Mouse (Mus musculus) neural tube, embryonic 14.5 days (tissue): Measurements from ENCODE around the gene Abr. TPM values are rescaled to one million over a fixed set of nuclear protein-coding genes. Genes with fewer than 3 reads are reported as not detected.
A peak's percentile ranks its signal among the peaks of the same experiment; 100 is the strongest.

ENCODE experiments used
- ATAC-seq: fragments of 200-750 bp; cut with Nextera tagmentation; 2 replicates; pipeline ENCODE4 v1.8.0; 2017; ENCODE audit warnings: low read depth, mild to moderate bottlenecking, moderate TSS enrichment, moderate library complexity
- H3K27ac ChIP-seq: fragments of 300-500 bp; sonication (generic); 2 replicates; pipeline ENCODE4 v1.5.1; 2014; ENCODE audit warnings: low read depth, mild to moderate bottlenecking, control low read depth, low read length, moderate library complexity, mixed read lengths
- H3K27me3 ChIP-seq: fragments of 300-500 bp; sonication (generic); 2 replicates; pipeline ENCODE4 v1.6.1; 2014; ENCODE audit warnings: low read length; ENCODE audit not compliant: control insufficient read depth, insufficient read depth
- H3K36me3 ChIP-seq: fragments of 300-500 bp; sonication (generic); 2 replicates; pipeline ENCODE4 v1.6.1; 2014; ENCODE audit warnings: low read length, mixed read lengths; ENCODE audit not compliant: control insufficient read depth, insufficient read depth
- H3K4me1 ChIP-seq: fragments of 300-500 bp; sonication (generic); 2 replicates; pipeline ENCODE4 v1.6.1; 2014; ENCODE audit warnings: low read length; ENCODE audit not compliant: control insufficient read depth, insufficient read depth
- H3K4me2 ChIP-seq: fragments of 300-500 bp; sonication (generic); 2 replicates; pipeline ENCODE4 v1.6.1; 2014; ENCODE audit warnings: mild to moderate bottlenecking, low read depth, low read length, control low read depth
- H3K4me3 ChIP-seq: fragments of 300-500 bp; sonication (generic); 2 replicates; pipeline ENCODE4 v1.5.1; 2014; ENCODE audit warnings: low read depth, low read length, control low read depth, mixed read lengths
- H3K9ac ChIP-seq: fragments of 300-500 bp; sonication (generic); replicated peaks from 2 replicates; pipeline ENCODE4 v1.6.1; 2014; ENCODE audit warnings: low read depth, mild to moderate bottlenecking, control low read depth, low read length, mixed read lengths
- H3K9me3 ChIP-seq: fragments of 300-500 bp; sonication (generic); 2 replicates; pipeline ENCODE4 v1.6.1; 2016; ENCODE audit warnings: low read length; ENCODE audit not compliant: control insufficient read depth
- WGBS: fragments of 180-500 bp; shearing (Covaris S2); extraction: QIAGEN DNeasy Blood & Tissue Kit; methylation state at CpG from one replicate; pipeline ENCODE4 v1.1.7; 2014; 5-methylcytosine and 5-hydroxymethylcytosine counted together
- polyA plus RNA-seq: library from polyadenylated mRNA; unstranded; fragments of >200 nt; fragmentation: Nextera tagmentation; extraction: Ambion mirVana; gene quantifications from 2 replicates; pipeline ENCODE4 v1.2.1, GENCODE M21; 2014

Gene Abr
- polyA plus RNA-seq, 1 experiment from 2014 or later: 99.2 TPM

DNA sequence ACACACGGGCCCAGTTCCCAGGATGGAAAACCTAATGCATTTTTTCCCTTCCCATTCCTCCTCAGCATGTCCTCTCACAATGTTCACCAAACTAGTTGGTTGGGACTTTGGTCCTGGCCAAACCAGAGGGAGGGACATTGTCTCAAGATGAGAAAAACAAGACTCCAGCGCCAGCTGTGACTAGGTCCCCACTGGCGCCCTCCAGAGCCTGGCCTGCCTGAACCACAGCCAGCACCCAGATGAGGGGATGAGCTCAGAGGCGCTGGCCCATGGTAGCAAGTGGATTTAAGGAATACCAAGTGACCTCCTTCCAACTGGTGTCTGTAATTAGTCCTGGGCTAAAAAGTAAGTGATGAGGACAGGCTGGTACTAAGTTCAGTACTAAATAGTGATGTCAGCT lies 201.2 kb downstream of the Abr start:
- Histone ChIP-seq H3K4me2 (no peak overlapping the region), H3K9ac (no peak overlapping the region), H3K4me3 (no peak overlapping the region), H3K27ac (no peak overlapping the region), H3K4me1 (no peaks in the 10 kb centered on the region), H3K36me3 (peaks cover 72% of the 10 kb centered on the region), H3K9me3 (no peaks in the 10 kb centered on the region), H3K27me3 (no peaks in the 10 kb centered on the region)
- ATAC-seq: no peak
- WGBS: 73% methylated on average over 4 of the region's 4 CpGs

DNA sequence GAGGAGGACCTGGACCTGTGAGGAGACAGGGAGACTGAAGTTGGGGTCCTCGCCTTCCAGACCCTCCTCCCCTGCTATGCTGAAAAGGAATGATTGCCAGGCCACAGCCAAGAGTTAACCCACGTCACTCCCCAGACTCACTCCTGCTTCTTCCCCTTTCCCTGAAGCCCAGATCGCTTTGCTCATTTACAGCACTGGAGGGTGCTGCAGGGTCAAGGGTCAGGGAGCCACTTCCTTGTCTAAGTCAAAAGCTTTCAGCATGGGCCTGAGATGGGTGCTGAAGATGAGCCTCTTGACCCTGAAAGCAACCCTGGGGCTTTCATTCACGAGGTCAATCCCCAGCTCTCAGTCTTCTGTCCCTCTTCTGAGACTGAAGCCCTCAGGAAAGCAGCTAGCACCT lies 202.9 kb downstream of the Abr start:
- no peak overlapping the region for H3K9ac ChIP-seq
- no peaks in the 10 kb centered on the region for H3K9me3 ChIP-seq
- peaks cover 80% of the 10 kb centered on the region for H3K36me3 ChIP-seq
- no peak overlapping the region for H3K27ac ChIP-seq
- no peak for ATAC-seq
- 69% methylated on average over 4 of the region's 4 CpGs for WGBS
- no peak overlapping the region for H3K4me3 ChIP-seq
- no peak overlapping the region for H3K4me2 ChIP-seq
- H3K27me3 ChIP-seq: no peaks in the 10 kb centered on the region
- H3K4me1 ChIP-seq: no peaks in the 10 kb centered on the region

DNA sequence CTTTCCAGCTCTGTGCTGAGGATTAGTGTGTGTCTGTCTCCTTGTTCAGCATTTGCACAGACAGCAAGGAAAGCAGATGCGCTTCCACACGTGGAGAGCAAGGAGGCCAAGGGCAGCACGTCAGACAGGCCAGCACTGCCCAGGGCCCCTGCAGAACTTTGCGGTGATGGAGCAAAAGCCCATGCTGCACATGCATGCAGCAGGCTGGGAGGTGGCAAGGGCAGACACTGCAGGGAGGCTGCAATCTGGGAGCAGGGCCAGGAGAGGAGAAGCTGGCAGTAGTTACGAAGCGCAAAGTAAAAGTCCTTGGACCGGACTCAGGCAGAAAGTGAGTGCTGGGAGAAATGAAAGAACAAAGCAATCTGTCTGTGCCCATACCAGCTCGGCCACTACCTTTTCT lies 203.7 kb downstream of the Abr start:
- H3K27ac ChIP-seq: 0 out of 2 replicates have a peak overlapping the region, but pooled peaks have one; percentile 18
- 74% methylated on average over 8 of the region's 8 CpGs for WGBS
- no peak overlapping the region for H3K4me3 ChIP-seq
- H3K9ac ChIP-seq: no peak overlapping the region
- H3K4me1 ChIP-seq: no peaks in the 10 kb centered on the region
- H3K4me2 ChIP-seq: no peak overlapping the region
- H3K9me3 ChIP-seq: no peaks in the 10 kb centered on the region
- no peaks in the 10 kb centered on the region for H3K27me3 ChIP-seq
- ATAC-seq: no peak
- H3K36me3 ChIP-seq: peaks cover 82% of the 10 kb centered on the region

DNA sequence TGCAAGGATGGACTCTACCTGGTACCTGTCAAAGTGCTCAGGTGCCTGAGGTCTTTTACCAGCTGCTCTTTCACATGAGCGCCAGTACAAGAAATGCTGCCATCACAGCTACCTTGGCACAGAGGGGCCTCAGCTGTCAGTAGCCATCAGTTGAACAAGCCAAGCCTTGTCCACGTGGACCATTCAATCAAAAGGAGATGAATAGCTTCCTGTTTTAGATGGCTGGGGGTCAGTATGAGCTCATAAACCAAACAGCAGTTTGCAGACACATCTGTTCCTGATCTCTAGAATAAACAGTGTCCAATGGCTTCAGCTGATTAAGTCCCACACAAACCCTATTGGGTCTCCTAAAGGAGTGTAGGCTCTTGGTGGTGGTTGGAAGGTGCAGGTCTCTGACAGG lies 206.1 kb downstream of the Abr start:
- WGBS: 64% methylated on average over 2 of the region's 2 CpGs
- Histone ChIP-seq H3K4me3 (no peak overlapping the region), H3K36me3 (peaks cover 63% of the 10 kb centered on the region), H3K27me3 (no peaks in the 10 kb centered on the region), H3K9ac (no peak overlapping the region), H3K4me2 (no peak overlapping the region), H3K9me3 (no peaks in the 10 kb centered on the region), H3K27ac (no peak overlapping the region), H3K4me1 (no peaks in the 10 kb centered on the region)
- ATAC-seq: no peak

DNA sequence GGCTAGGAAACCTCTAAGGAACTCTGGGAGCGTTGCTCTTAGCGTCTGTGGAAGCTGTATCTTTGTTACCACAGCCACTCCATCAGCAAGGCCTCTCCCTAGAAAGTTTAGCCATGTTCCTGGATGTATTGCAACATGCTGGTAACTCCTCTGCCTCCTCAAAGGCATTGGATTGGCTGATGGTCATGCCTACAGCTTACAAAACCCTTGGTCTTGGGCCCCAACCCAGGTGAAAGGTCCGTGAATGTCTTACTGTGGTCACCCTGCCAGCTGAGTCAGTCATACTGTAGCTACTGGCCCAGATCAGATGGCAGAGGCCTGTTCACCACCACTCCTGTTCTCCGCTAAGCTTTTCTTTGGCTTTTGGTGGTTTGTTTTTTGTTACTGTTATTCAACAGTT lies 207.1 kb downstream of the Abr start:
- Histone ChIP-seq H3K4me1 (no peaks in the 10 kb centered on the region), H3K4me3 (no peak overlapping the region), H3K9me3 (no peaks in the 10 kb centered on the region), H3K27me3 (no peaks in the 10 kb centered on the region), H3K36me3 (peaks cover 63% of the 10 kb centered on the region), H3K27ac (no peak overlapping the region), H3K4me2 (no peak overlapping the region), H3K9ac (no peak overlapping the region)
- 94% methylated on average over 4 of the region's 4 CpGs for whole genome bisulfite sequencing
- no peak for ATAC-seq

DNA sequence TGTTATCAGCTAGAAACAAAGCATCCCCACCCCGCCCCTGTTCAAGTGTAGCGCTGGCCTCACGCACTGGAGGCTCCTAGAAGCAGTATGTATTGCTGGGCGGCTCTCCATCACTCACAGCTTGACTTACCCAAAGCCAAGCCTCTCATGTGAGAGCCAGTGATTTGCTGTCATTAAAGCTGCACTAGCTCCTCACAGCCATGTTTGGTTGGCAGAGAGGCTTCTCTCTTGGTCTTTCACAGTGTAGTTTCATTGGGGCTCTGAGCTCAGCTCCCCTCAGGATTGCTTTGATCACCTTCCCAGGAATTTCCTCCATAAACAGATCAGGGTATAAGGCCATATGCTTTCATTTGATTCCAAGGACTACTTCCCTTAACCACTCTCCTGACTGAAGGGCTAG lies 208.9 kb downstream of the Abr start:
- Histone ChIP-seq H3K27me3 (no peaks in the 10 kb centered on the region), H3K27ac (no peak overlapping the region), H3K4me2 (no peak overlapping the region), H3K4me1 (0 out of 2 replicates have a peak, but pooled peaks cover under 1% of the 10 kb centered on the region), H3K36me3 (peaks cover 48% of the 10 kb centered on the region), H3K9me3 (no peaks in the 10 kb centered on the region), H3K4me3 (no peak overlapping the region), H3K9ac (no peak overlapping the region)
- no peak for ATAC-seq
- 87% methylated on average over 4 of the region's 4 CpGs for WGBS

DNA sequence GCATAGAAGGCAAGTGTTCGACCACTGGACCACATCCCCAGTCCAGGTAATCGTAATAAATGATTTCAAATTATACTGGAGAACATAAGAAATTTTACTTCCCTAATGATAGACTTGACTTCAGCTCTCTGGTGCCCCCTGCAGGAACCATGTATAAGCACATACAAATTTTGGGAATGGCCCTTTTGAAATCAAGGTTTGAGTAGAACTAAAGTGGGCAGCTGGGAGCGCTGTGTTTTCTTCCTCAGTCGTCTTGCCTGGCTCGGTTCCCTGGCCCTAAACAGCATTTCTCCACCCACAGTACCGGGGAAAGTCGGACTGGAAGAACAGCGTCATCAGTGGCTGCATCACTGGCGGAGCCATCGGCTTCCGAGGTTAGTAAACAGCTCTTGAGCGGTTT lies 211.3 kb downstream of the Abr start:
- Histone ChIP-seq H3K27me3 (no peaks in the 10 kb centered on the region), H3K9me3 (no peaks in the 10 kb centered on the region), H3K4me1 (0 out of 2 replicates have a peak, but pooled peaks cover 7% of the 10 kb centered on the region), H3K27ac (no peak overlapping the region), H3K36me3 (peaks cover 26% of the 10 kb centered on the region), H3K9ac (no peak overlapping the region), H3K4me2 (no peak overlapping the region), H3K4me3 (no peak overlapping the region)
- 73% methylated on average over 12 of the region's 12 CpGs for WGBS
- no peak for ATAC-seq

DNA sequence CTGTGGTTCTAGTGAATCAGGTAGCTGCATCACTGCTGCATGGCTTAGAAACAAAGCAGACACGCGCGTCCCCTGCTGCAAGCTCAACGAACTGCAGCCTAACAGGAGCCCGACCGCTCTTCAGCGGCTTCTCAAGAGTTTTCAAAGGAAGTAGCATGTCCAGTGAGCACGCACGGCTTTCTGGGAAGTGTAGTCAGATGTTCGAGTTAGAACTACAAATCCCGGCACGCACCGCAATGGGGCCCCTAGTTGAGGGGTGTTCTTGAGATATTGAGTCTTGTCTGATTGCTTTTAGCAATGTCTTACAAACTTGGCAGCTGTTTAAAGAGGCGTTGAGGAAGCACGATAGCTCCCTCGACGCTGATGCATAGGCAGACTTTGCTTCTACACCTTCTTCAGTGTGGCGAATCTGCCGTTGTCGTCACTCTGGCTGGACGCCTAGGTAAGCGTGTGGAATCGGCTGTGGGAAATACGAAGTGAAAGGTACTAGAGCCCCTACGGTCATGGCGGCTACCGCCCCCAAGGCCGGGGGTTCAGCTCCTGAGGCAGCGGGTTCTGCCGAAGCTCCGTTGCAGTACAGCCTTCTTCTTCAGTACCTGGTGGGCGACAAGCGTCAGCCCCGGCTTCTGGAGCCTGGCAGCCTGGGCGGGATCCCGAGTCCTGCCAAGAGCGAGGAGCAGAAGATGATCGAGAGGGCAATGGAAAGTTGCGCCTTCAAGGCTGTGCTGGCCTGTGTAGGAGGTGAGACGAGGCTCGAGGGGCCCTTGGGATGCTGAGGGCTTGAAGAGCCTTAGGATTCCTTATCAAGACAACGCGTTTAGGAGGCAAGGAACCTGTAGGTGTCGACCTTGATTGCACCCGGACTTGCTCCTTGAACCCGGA lies 215.2 kb downstream of the Abr start, which contains the start of gene Timm22:
Gene Timm22, plus strand, starts transcription at position 251 of the 882 bp plus-strand sequence.
- H3K36me3 ChIP-seq: no peaks in the 10 kb centered on the region
- peak within 1 kb of the TSS; percentile 67 for H3K4me3 ChIP-seq
- H3K27me3 ChIP-seq: no peaks in the 10 kb centered on the region
- 0 out of 2 replicates have a peak, but pooled peaks cover 7% of the 10 kb centered on the region for H3K4me1 ChIP-seq
- H3K4me2 ChIP-seq: peak within 1 kb of the TSS; percentile 67
- peak within 1 kb of the TSS; percentile 75 for H3K9ac ChIP-seq
- ATAC-seq: peak; percentile 94
- H3K9me3 ChIP-seq: no peaks in the 10 kb centered on the region
- peak within 1 kb of the TSS; percentile 16; the same call in 1 of the 2 replicates for H3K27ac ChIP-seq
- WGBS: under 1% methylated on average over 46 of the region's 46 CpGs

DNA sequence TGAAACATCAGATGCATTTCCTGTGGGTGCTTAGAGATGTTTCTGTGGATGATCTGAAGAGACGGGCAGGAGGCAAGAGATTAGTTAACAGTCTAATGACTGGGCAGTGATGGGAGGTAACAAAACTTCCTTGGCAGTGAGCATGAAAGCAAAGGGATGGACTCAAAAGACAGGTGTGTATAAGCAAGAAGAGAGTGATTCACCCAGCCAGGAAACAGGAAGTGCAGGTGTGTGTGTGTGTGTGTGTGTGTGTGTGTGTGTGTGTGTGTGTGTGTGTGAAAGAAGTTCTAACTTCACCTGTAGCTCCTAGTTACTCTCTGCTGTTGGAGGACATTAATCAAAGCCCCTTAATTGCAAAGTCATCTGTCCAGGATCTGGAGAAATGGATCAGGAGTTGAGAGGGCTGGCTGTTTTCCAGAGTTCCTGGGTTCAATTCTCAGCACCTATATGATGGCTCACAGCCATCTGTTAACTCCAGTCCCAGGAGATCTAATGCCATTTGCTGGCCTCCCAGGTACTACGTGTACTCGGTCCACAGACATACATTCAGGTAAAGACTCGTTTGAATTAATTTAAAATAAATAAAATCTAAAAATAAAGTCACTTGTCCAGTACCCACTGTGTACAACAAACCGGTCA lies 216.4 kb downstream of the Abr start:
- ATAC-seq: no peak

More for the DNA sequence above, 216.4 kb downstream of the Abr start:
- no peak overlapping the region for H3K4me2 ChIP-seq
- H3K4me1 ChIP-seq: 0 out of 2 replicates have a peak, but pooled peaks cover 7% of the 10 kb centered on the region
- H3K9ac ChIP-seq: no peak overlapping the region
- H3K27ac ChIP-seq: no peak overlapping the region
- 87% methylated on average over 5 of the region's 5 CpGs for WGBS
- H3K36me3 ChIP-seq: no peaks in the 10 kb centered on the region
- no peaks in the 10 kb centered on the region for H3K9me3 ChIP-seq
- no peaks in the 10 kb centered on the region for H3K27me3 ChIP-seq
- H3K4me3 ChIP-seq: no peak overlapping the region
